Mouse (Mus musculus): ENCODE measurements around the gene 2210418O10Rik. TPM values are rescaled to one million over a fixed set of nuclear protein-coding genes. Genes with fewer than 3 reads are reported as not detected.
"Not testable (repeated sequence)": the region's sequence is repeated elsewhere in the genome, so short reads cannot be mapped to it uniquely, and the experiment has no call there.

The 2210418O10Rik gene
- polyA plus RNA-seq (2012; rRNA removed) (2.3 and 3.5 TPM in 2 replicates), polyA plus RNA-seq (2014; fragmentation: Nextera tagmentation; extraction: Ambion mirVana) (8.7 and 9.5 TPM in 2 replicates)

GRCm38 (mm10) chr2:176226269-176226668 is at the start of gene 2210418O10Rik:
2210418O10Rik (plus strand) TSS chr2:176226569.
- DNase-seq (ENCODE audit: low spot score); H3K27me3 ChIP-seq (ENCODE audit: control insufficient read depth, insufficient read depth, low read length); H3K9me3 ChIP-seq (ENCODE audit: control insufficient read depth, low read length); ATAC-seq (ENCODE audit: low FRiP score, low read depth); H3K4me1 ChIP-seq (ENCODE audit: control insufficient read depth, insufficient read depth, low read length); H3K9ac ChIP-seq (ENCODE audit: low read depth, low read length, severe bottlenecking); H3K27ac ChIP-seq (replicated peaks; ENCODE audit: low read depth, low read length); H3K4me3 ChIP-seq (replicated peaks; ENCODE audit: low read length); H3K36me3 ChIP-seq (ENCODE audit: control insufficient read depth, insufficient read depth, low read length); H3K4me2 ChIP-seq (replicated peaks; ENCODE audit: low read depth, low read length, severe bottlenecking): not testable (repeated sequence)
- WGBS: no CpG with 5 or more reads among the region's 2 CpGs

GRCm38 (mm10) chr2:176248519-176248918 is 22.1 kb downstream of the 2210418O10Rik start:
- not testable (repeated sequence) for H3K9me3 ChIP-seq (ENCODE audit: control insufficient read depth, low read length); H3K27ac ChIP-seq (replicated peaks; ENCODE audit: low read depth, low read length)
- WGBS: no CpG with 5 or more reads among the region's 1 CpGs

More at GRCm38 (mm10) chr2:176248519-176248918, 22.1 kb downstream of the 2210418O10Rik start:
- not testable (repeated sequence) for H3K9ac ChIP-seq (ENCODE audit: low read depth, low read length, severe bottlenecking); ATAC-seq (ENCODE audit: low FRiP score, low read depth); H3K27me3 ChIP-seq (ENCODE audit: control insufficient read depth, insufficient read depth, low read length); H3K4me1 ChIP-seq (ENCODE audit: control insufficient read depth, insufficient read depth, low read length); H3K4me2 ChIP-seq (replicated peaks; ENCODE audit: low read depth, low read length, severe bottlenecking); H3K4me3 ChIP-seq (replicated peaks; ENCODE audit: low read length); DNase-seq (ENCODE audit: low spot score); H3K36me3 ChIP-seq (ENCODE audit: control insufficient read depth, insufficient read depth, low read length)

Other genes starting within 250 kb of the 2210418O10Rik start
- gene Gm2004, start 76.7 kb upstream of the 2210418O10Rik start, polyA plus RNA-seq (2012; rRNA removed): 2.5 and 3.2 TPM in 2 replicates
- gene Gm2004, start 76.7 kb upstream of the 2210418O10Rik start, polyA plus RNA-seq (2014; fragmentation: Nextera tagmentation; extraction: Ambion mirVana): 1.9 and 3.2 TPM in 2 replicates
- gene Gm11009, start 92.9 kb downstream of the 2210418O10Rik start, polyA plus RNA-seq (2012; rRNA removed): not detected in 2 replicates
- gene Gm11009, start 92.9 kb downstream of the 2210418O10Rik start, polyA plus RNA-seq (2014; fragmentation: Nextera tagmentation; extraction: Ambion mirVana): not detected in 2 replicates
- gene Gm14435, start 197.0 kb downstream of the 2210418O10Rik start, polyA plus RNA-seq (2012; rRNA removed): 2.5 and 3.6 TPM in 2 replicates
- 11.8 and 15.1 TPM in 2 replicates for gene Gm14435, start 197.0 kb downstream of the 2210418O10Rik start, polyA plus RNA-seq (2014; fragmentation: Nextera tagmentation; extraction: Ambion mirVana)